Mouse (Mus musculus): ENCODE results near the gene Gm45233.

DNA sequence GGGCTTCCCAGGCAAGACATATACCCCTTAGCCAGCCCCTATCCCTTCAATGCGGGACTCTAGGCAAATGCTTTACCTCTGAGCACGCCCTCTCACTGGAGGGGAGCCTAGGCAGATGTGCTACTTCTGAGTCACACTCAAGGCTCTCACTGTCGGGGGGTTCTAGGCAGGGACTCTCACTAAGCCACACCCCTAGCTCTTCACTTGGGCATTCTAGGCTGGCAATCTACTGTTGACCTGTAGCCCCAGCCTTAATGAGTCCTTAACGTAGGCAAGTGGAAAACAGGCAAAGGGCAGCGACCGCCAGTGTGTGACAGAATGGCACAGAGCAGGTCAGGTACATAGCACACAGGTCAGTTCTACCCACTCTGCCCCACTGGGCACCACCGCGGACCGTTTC lies 46.9 kb downstream of the Gm45233 start:
- TF ChIP-seq CTCF (IDR thresholded peaks at IDR 0.05; ENCODE audit: borderline replicate concordance, extremely low read depth, insufficient read depth, insufficient read length) (no peak), POLR2A (IDR thresholded peaks at IDR 0.05; ENCODE audit: borderline replicate concordance, extremely low read depth, insufficient read depth, insufficient read length, poor library complexity, severe bottlenecking) (no peak)

All from brain, embryonic 14.5 days (tissue).